Mouse (Mus musculus) brain, embryonic 14.5 days (tissue): ENCODE measurements around the gene Pamr1.

Experiments
- CTCF ChIP-seq: fragments of 200-500 bp; IDR thresholded peaks from 2 replicates; pipeline ENCODE4 v1.5.1; 2012; ENCODE audit warnings: inconsistent platforms, mild to moderate bottlenecking, moderate library complexity, borderline replicate concordance; ENCODE audit not compliant: insufficient read depth, insufficient read length; ENCODE audit errors: extremely low read depth
- POLR2A ChIP-seq: fragments of 200-500 bp; IDR thresholded peaks from 2 replicates; pipeline ENCODE4 v1.6.1; 2012; ENCODE audit warnings: mild to moderate bottlenecking, inconsistent platforms, borderline replicate concordance; ENCODE audit not compliant: poor library complexity, insufficient read depth, insufficient read length, severe bottlenecking; ENCODE audit errors: extremely low read depth

DNA sequence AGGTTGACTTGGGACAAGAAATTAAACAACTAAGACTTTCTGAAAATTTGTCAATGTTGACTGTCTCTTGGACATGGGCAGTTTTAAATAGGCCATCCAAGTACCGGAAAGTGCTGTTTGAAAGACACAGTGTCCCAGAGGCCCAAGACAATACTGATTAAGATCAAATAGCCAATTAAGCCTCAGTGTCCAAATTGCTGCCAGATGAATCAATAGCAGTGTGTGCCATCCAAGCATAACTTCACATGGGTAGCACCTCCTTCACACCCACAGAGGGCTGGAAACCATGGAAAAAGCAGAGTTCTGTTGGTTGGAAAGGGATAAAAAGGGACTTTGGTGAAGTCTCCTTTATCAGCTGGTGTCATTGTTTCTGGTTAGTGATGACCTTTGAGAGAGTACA lies 74.7 kb downstream of the Pamr1 start:
- no peak for TF ChIP-seq CTCF
- TF ChIP-seq POLR2A = no peak
